Mouse (Mus musculus): Measurements from ENCODE around the gene Cep295. TPM values are rescaled to one million over a fixed set of nuclear protein-coding genes. Genes with fewer than 3 reads are reported as not detected.

Gene Cep295
- polyA plus RNA-seq, 1 experiment: 3.8 TPM

- WGBS: 95% methylated on average over 1 of the region's 1 CpGs
- TF ChIP-seq POLR2A (IDR thresholded peaks at IDR 0.05; ENCODE audit: low read depth, low read length) (no peak), CTCF (IDR thresholded peaks at IDR 0.05; ENCODE audit: extremely low read depth, insufficient read depth, insufficient read length, insufficient replicate concordance) (no peak)
- Histone ChIP-seq H3K27me3 (ENCODE audit: control insufficient read depth, insufficient read depth, low read length) (no peaks in the 10 kb centered on the region), H3K4me1 (ENCODE audit: control insufficient read depth, insufficient read depth, insufficient read length) (no peaks in the 10 kb centered on the region), H3K27ac (ENCODE audit: insufficient read depth, low read length) (no peak overlapping the region), H3K4me3 (ENCODE audit: extremely low read depth, insufficient read depth, insufficient read length) (no peak overlapping the region), H3K36me3 (ENCODE audit: control insufficient read depth, insufficient read depth, low read length) (no peaks in the 10 kb centered on the region)
- DNase-seq (ENCODE audit: low read depth in 1 of 2, low spot score in 2 of 2): no peak
Measured at GRCm38 (mm10) chr9:15365856-15366255, 8.3 kb upstream of the Cep295 start.

GRCm38 (mm10) chr9:15364843-15365242, 7.3 kb upstream of the Cep295 start:
- no peak overlapping the region for H3K27ac ChIP-seq (ENCODE audit: insufficient read depth, low read length)
- no peaks in the 10 kb centered on the region for H3K36me3 ChIP-seq (ENCODE audit: control insufficient read depth, insufficient read depth, low read length)
- H3K4me3 ChIP-seq (ENCODE audit: extremely low read depth, insufficient read depth, insufficient read length): no peak overlapping the region
- H3K4me1 ChIP-seq (ENCODE audit: control insufficient read depth, insufficient read depth, insufficient read length): no peaks in the 10 kb centered on the region
- H3K27me3 ChIP-seq (ENCODE audit: control insufficient read depth, insufficient read depth, low read length): no peaks in the 10 kb centered on the region
- DNase-seq (ENCODE audit: low read depth in 1 of 2, low spot score in 2 of 2): no peak
- 82% methylated on average over 1 of the region's 1 CpGs for WGBS
- TF ChIP-seq CTCF (IDR thresholded peaks at IDR 0.05; ENCODE audit: extremely low read depth, insufficient read depth, insufficient read length, insufficient replicate concordance) (no peak), POLR2A (IDR thresholded peaks at IDR 0.05; ENCODE audit: low read depth, low read length) (no peak)

DNA sequence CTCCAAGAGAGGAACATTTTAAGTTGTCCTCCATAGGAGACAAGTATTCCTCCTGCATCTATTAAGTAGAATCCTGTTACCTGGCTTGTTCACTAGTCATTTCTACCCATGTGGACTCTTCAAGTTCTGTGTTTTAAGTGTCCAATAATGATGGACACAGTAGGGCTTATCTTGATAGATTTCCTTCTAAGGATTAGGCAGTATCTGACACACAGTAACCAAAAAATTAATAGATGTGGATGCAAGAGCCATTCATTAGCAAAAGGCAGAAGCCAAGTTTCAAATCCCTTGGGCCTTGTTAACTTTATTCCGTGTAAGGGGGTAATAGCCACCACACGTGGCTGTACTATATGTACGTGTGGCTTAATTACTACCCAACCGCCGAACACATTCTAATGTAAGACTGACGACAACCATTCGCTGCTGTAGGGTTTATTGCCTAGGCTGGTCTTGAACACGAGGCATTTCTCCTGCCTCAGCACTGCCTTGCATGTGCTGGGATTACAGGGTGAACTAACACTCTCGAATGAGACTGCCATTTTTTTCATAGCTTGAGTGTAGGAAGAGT, 588 bp downstream of the Cep295 start:
- TF ChIP-seq CTCF (IDR thresholded peaks at IDR 0.05; ENCODE audit: extremely low read depth, insufficient read depth, insufficient read length, insufficient replicate concordance) (no peak), POLR2A (IDR thresholded peaks at IDR 0.05; ENCODE audit: low read depth, low read length) (no peak)
- H3K4me1 ChIP-seq (ENCODE audit: control insufficient read depth, insufficient read depth, insufficient read length): no peaks in the 10 kb centered on the region; the same call in 1 of the 2 replicates
- peak overlapping the region; percentile 85 for H3K4me3 ChIP-seq (ENCODE audit: extremely low read depth, insufficient read depth, insufficient read length)
- H3K27ac ChIP-seq (ENCODE audit: insufficient read depth, low read length): peak overlapping the region; percentile 78
- H3K36me3 ChIP-seq (ENCODE audit: control insufficient read depth, insufficient read depth, low read length): peaks cover 2% of the 10 kb centered on the region
- no peaks in the 10 kb centered on the region for H3K27me3 ChIP-seq (ENCODE audit: control insufficient read depth, insufficient read depth, low read length)
- WGBS: under 1% methylated on average over 9 of the region's 9 CpGs
- no peak for DNase-seq (ENCODE audit: low read depth in 1 of 2, low spot score in 2 of 2)

DNA sequence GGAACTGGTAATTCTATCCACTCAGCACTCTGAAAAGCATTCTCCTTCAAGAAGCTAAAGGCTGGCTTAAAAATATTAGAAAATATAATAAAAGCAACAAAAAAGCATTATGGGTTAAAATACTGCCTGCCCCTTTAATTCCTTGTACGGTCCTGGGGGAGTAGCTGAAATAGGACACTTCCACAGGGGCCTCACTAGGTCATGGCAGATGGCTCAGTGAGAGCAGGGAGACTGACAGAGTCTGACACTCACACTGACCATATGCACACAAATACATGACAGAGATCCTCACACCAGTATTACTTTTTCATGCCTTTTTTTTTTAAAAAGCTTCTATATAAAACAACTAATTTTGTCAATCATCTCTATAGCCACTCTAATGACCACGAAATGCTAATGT, 7.7 kb downstream of the Cep295 start:
- no peak for DNase-seq (ENCODE audit: low read depth in 1 of 2, low spot score in 2 of 2)
- WGBS: 89% methylated on average over 2 of the region's 2 CpGs
- H3K4me1 ChIP-seq (ENCODE audit: control insufficient read depth, insufficient read depth, insufficient read length): no peaks in the 10 kb centered on the region
- H3K4me3 ChIP-seq (ENCODE audit: extremely low read depth, insufficient read depth, insufficient read length): no peak overlapping the region
- no peaks in the 10 kb centered on the region for H3K27me3 ChIP-seq (ENCODE audit: control insufficient read depth, insufficient read depth, low read length)
- TF ChIP-seq CTCF (IDR thresholded peaks at IDR 0.05; ENCODE audit: extremely low read depth, insufficient read depth, insufficient read length, insufficient replicate concordance): no peak
- TF ChIP-seq POLR2A (IDR thresholded peaks at IDR 0.05; ENCODE audit: low read depth, low read length): no peak
- H3K27ac ChIP-seq (ENCODE audit: insufficient read depth, low read length): no peak overlapping the region
- H3K36me3 ChIP-seq (ENCODE audit: control insufficient read depth, insufficient read depth, low read length): peaks cover 20% of the 10 kb centered on the region

DNA sequence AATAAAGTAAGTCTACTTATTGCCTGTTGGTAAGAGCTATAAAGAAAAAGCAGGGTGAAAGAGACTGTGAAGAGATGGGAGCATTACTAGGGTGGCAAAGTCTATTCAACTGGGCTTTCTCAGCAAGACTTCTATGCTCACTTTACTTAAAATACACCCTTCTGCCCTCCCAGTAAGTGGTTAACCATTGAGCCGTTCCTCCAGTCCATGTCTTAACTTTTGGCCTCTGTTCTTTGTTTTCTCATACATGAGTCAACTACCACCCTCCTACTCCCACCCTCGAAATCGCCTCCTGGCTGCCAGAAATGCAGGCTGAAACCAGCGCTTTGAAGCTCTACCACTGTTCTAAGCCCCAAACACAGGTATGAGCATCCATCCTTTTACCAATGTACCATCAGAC, 19.8 kb downstream of the Cep295 start:
- WGBS: 94% methylated on average over 4 of the region's 4 CpGs
- H3K4me1 ChIP-seq (ENCODE audit: control insufficient read depth, insufficient read depth, insufficient read length): no peaks in the 10 kb centered on the region
- DNase-seq (ENCODE audit: low read depth in 1 of 2, low spot score in 2 of 2): no peak
- H3K36me3 ChIP-seq (ENCODE audit: control insufficient read depth, insufficient read depth, low read length): peaks cover 45% of the 10 kb centered on the region
- H3K27me3 ChIP-seq (ENCODE audit: control insufficient read depth, insufficient read depth, low read length): no peaks in the 10 kb centered on the region
- TF ChIP-seq CTCF (IDR thresholded peaks at IDR 0.05; ENCODE audit: extremely low read depth, insufficient read depth, insufficient read length, insufficient replicate concordance) (no peak), POLR2A (IDR thresholded peaks at IDR 0.05; ENCODE audit: low read depth, low read length) (no peak)
- no peak overlapping the region for H3K4me3 ChIP-seq (ENCODE audit: extremely low read depth, insufficient read depth, insufficient read length)
- no peak overlapping the region for H3K27ac ChIP-seq (ENCODE audit: insufficient read depth, low read length)

GRCm38 (mm10) chr9:15318170-15318742, 39.3 kb downstream of the Cep295 start:
- TF ChIP-seq CTCF (IDR thresholded peaks at IDR 0.05; ENCODE audit: extremely low read depth, insufficient read depth, insufficient read length, insufficient replicate concordance) (no peak), POLR2A (IDR thresholded peaks at IDR 0.05; ENCODE audit: low read depth, low read length) (no peak)
- Histone ChIP-seq H3K27me3 (ENCODE audit: control insufficient read depth, insufficient read depth, low read length) (no peaks in the 10 kb centered on the region), H3K36me3 (ENCODE audit: control insufficient read depth, insufficient read depth, low read length) (peaks cover 28% of the 10 kb centered on the region), H3K4me3 (ENCODE audit: extremely low read depth, insufficient read depth, insufficient read length) (no peak overlapping the region), H3K27ac (ENCODE audit: insufficient read depth, low read length) (no peak overlapping the region), H3K4me1 (ENCODE audit: control insufficient read depth, insufficient read depth, insufficient read length) (no peaks in the 10 kb centered on the region)
- 79% methylated on average over 2 of the region's 2 CpGs for WGBS
- DNase-seq (ENCODE audit: low read depth in 1 of 2, low spot score in 2 of 2): no peak
